In genomic region chr6:95960745-95961144, GRCm38 (mm10) we compare ENCODE assay signal across 15 mouse cellular contexts.
DNase-seq lines count a peak whose midpoint lies in the region; ATAC-seq and TF ChIP-seq lines count a peak whose summit lies in the region.
"Had no signal": no experiment of that assay in that cellular context is flagged by ENCODE, and none has a peak within 500 bp of the region (broad histone marks: within the 10 kb centered on the region; RNA-seq: fewer than 3 reads in every experiment).

No protein-coding gene starts in this region.

- no peaks in the 10 kb centered on the region for H3K36me3 ChIP-seq in forebrain, embryonic 12.5 days (replicated peaks)
- H3K36me3 ChIP-seq in forebrain, embryonic 10.5 days (replicated peaks), result no peaks in the 10 kb centered on the region
- no peaks in the 10 kb centered on the region for H3K36me3 ChIP-seq in forebrain, embryonic 14.5 days (ENCODE audit: control insufficient read depth, insufficient read depth, low read length)
- H3K36me3 ChIP-seq in forebrain, postnatal 0 days (ENCODE audit: insufficient read depth), result no peaks in the 10 kb centered on the region
- H3K36me3 ChIP-seq: embryonic facial prominence, embryonic 10.5 days; embryonic facial prominence, embryonic 12.5 days had no signal

- WGBS in forebrain, embryonic 12.5 days, result 85% methylated on average over 1 of the region's 1 CpGs
- WGBS in forebrain, embryonic 10.5 days, result 100% methylated on average over 1 of the region's 1 CpGs
- WGBS in forebrain, embryonic 14.5 days, result 50% methylated on average over 1 of the region's 1 CpGs
- WGBS in forebrain, postnatal 0 days, result 58% methylated on average over 1 of the region's 1 CpGs

- no peak for TF ChIP-seq POLR2A in brain, embryonic 14.5 days (IDR thresholded peaks at IDR 0.05; ENCODE audit: borderline replicate concordance, extremely low read depth, insufficient read depth, insufficient read length, poor library complexity, severe bottlenecking)

- no peak overlapping the region for H3K4me3 ChIP-seq in forebrain, embryonic 12.5 days (replicated peaks)
- H3K4me3 ChIP-seq in forebrain, embryonic 10.5 days, result no peak overlapping the region
- H3K4me3 ChIP-seq in forebrain, embryonic 14.5 days (ENCODE audit: low read depth, low read length), result no peak overlapping the region
- H3K4me3 ChIP-seq in forebrain, postnatal 0 days (ENCODE audit: low read depth, low read length), result no peak overlapping the region
- H3K4me3 ChIP-seq: embryonic facial prominence, embryonic 10.5 days; embryonic facial prominence, embryonic 12.5 days had no signal

- H3K27me3 ChIP-seq in forebrain, embryonic 12.5 days, result peaks cover 4% of the 10 kb centered on the region; the same call in 1 of the 2 replicates
- H3K27me3 ChIP-seq in forebrain, embryonic 10.5 days (ENCODE audit: poor library complexity, severe bottlenecking), result no peaks in the 10 kb centered on the region
- H3K27me3 ChIP-seq in forebrain, embryonic 14.5 days (replicated peaks; ENCODE audit: control insufficient read depth, insufficient read depth, low read length), result no peaks in the 10 kb centered on the region
- H3K27me3 ChIP-seq in forebrain, postnatal 0 days (ENCODE audit: insufficient read depth, low read length), result no peaks in the 10 kb centered on the region
- H3K27me3 ChIP-seq: embryonic facial prominence, embryonic 12.5 days had no signal

- no peaks in the 10 kb centered on the region for H3K4me1 ChIP-seq in forebrain, embryonic 12.5 days
- no peaks in the 10 kb centered on the region for H3K4me1 ChIP-seq in forebrain, embryonic 10.5 days
- no peaks in the 10 kb centered on the region for H3K4me1 ChIP-seq in forebrain, embryonic 14.5 days (ENCODE audit: control insufficient read depth, insufficient read depth, low read length)
- no peaks in the 10 kb centered on the region for H3K4me1 ChIP-seq in forebrain, postnatal 0 days (ENCODE audit: insufficient read depth)
- H3K4me1 ChIP-seq: embryonic facial prominence, embryonic 10.5 days; embryonic facial prominence, embryonic 12.5 days had no signal

- no peaks in the 10 kb centered on the region for H3K9me3 ChIP-seq in forebrain, embryonic 12.5 days
- no peaks in the 10 kb centered on the region for H3K9me3 ChIP-seq in forebrain, embryonic 10.5 days
- H3K9me3 ChIP-seq in forebrain, embryonic 14.5 days (replicated peaks; ENCODE audit: control insufficient read depth, low read length), result no peaks in the 10 kb centered on the region
- H3K9me3 ChIP-seq in forebrain, postnatal 0 days (ENCODE audit: low read length), result no peaks in the 10 kb centered on the region
- H3K9me3 ChIP-seq: embryonic facial prominence, embryonic 10.5 days; embryonic facial prominence, embryonic 12.5 days had no signal

- no peak overlapping the region for H3K4me2 ChIP-seq in forebrain, embryonic 12.5 days
- no peak overlapping the region for H3K4me2 ChIP-seq in forebrain, embryonic 14.5 days (ENCODE audit: low read length)
- H3K4me2 ChIP-seq in forebrain, postnatal 0 days (ENCODE audit: low read depth), result no peak overlapping the region
- H3K4me2 ChIP-seq: embryonic facial prominence, embryonic 12.5 days had no signal

- DNase-seq in forebrain, embryonic 10.5 days (ENCODE audit: extremely low spot score, low spot score), result no peak
- DNase-seq in forebrain, embryonic 14.5 days (ENCODE audit: low spot score), result peak; percentile 57
- DNase-seq in forebrain, postnatal 0 days, result no peak
- DNase-seq in brain, embryonic 14.5 days (ENCODE audit: low read depth), result peak; percentile 73
- DNase-seq: adrenal gland, adult 2 months; adrenal gland, postnatal 10 days; adrenal gland, postnatal 25 days; cerebellum, adult 11-12 months; cerebellum, adult 2 months; cerebellum, adult 9-10 months; cerebellum, postnatal 10 days; cerebellum, postnatal 25 days had no signal

- H3K9ac ChIP-seq in forebrain, embryonic 12.5 days, result no peak overlapping the region
- H3K9ac ChIP-seq in forebrain, embryonic 14.5 days (ENCODE audit: low read length), result no peak overlapping the region
- no peak overlapping the region for H3K9ac ChIP-seq in forebrain, postnatal 0 days
- H3K9ac ChIP-seq: embryonic facial prominence, embryonic 12.5 days had no signal

- no peak overlapping the region for H3K27ac ChIP-seq in forebrain, embryonic 12.5 days
- no peak overlapping the region for H3K27ac ChIP-seq in forebrain, embryonic 10.5 days
- no peak overlapping the region for H3K27ac ChIP-seq in forebrain, embryonic 14.5 days (ENCODE audit: low read depth, low read length)
- no peak overlapping the region for H3K27ac ChIP-seq in forebrain, postnatal 0 days (ENCODE audit: low read depth, low read length)
- H3K27ac ChIP-seq: embryonic facial prominence, embryonic 10.5 days; embryonic facial prominence, embryonic 12.5 days had no signal

- TF ChIP-seq CTCF in forebrain, postnatal 0 days (IDR thresholded peaks at IDR 0.05; ENCODE audit: low read depth), result no peak
- TF ChIP-seq CTCF in brain, embryonic 14.5 days (IDR thresholded peaks at IDR 0.05; ENCODE audit: borderline replicate concordance, extremely low read depth, insufficient read depth, insufficient read length), result no peak

- peak; percentile 39; the same call in 1 of the 2 replicates for ATAC-seq in forebrain, embryonic 12.5 days (ENCODE audit: low FRiP score)
- ATAC-seq in forebrain, embryonic 14.5 days, result peak; percentile 66
- no peak for ATAC-seq in forebrain, postnatal 0 days

Comparison
In these comparisons a context has a peak if more than half of its experiments do, and no peak if none do; other contexts are left out.
1. DNase-seq: peak in forebrain, embryonic 14.5 days (single experiment) and brain, embryonic 14.5 days (single experiment); none in forebrain, embryonic 10.5 days (single experiment) and forebrain, postnatal 0 days (single experiment).